Comparison of ENCODE assay signal across 8 mouse cellular contexts in the genomic region with DNA sequence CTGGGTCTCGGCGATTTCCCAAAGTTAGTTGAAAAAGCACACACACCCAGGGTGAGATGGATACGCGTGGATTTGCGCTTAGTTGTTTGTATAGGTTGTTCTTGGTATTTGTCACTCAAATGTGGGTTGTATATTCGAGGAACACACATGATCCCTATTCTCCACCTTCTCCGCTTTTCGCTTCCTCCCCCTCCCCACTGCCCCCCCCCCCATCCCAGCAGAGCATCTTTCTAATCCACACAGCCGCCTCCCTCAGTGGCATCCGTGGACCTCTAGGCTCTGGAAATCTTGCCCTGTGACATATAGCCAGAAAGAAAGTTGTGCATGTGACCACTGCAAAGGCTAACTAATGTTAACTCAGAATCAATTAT. TPM values are rescaled to one million over a fixed set of nuclear protein-coding genes. Genes with fewer than 3 reads are reported as not detected.
DNase-seq lines count a peak whose midpoint lies in the region; ATAC-seq and TF ChIP-seq lines count a peak whose summit lies in the region.

A gene (minus strand): TSS at position 101 of the 371 bp plus-strand sequence.

- no peaks in the 10 kb centered on the region for H3K9me3 ChIP-seq in lung, postnatal 0 days (ENCODE audit: low read length)
- no peaks in the 10 kb centered on the region for H3K9me3 ChIP-seq in limb, embryonic 14.5 days (ENCODE audit: control insufficient read depth, low read length)
- H3K9me3 ChIP-seq in stomach, embryonic 15.5 days: no peaks in the 10 kb centered on the region

- no peaks in the 10 kb centered on the region for H3K4me1 ChIP-seq in cerebellum, adult 2 months (ENCODE audit: control insufficient read depth, insufficient read depth, low read length)
- H3K4me1 ChIP-seq in lung, postnatal 0 days (ENCODE audit: insufficient read depth, low read depth, low read length): peaks cover 10% of the 10 kb centered on the region
- H3K4me1 ChIP-seq in limb, embryonic 14.5 days (ENCODE audit: control insufficient read depth, insufficient read depth, low read length): peaks cover 7% of the 10 kb centered on the region; the same call in 1 of the 2 replicates
- peaks cover 17% of the 10 kb centered on the region for H3K4me1 ChIP-seq in stomach, embryonic 15.5 days

- no peak for DNase-seq in cerebellum, adult 2 months
- no peak for DNase-seq in cerebellum, adult 8-10 months
- no peak for DNase-seq in lung, postnatal 0 days (ENCODE audit: low spot score)
- DNase-seq in lung, postnatal 4 days: no peak
- DNase-seq in limb, embryonic 14.5 days (ENCODE audit: low spot score): peak; percentile 2
- DNase-seq in layer of hippocampus, postnatal 10 days (ENCODE audit: low spot score in 2 of 2): no peak
- no peak for DNase-seq in embryo, embryonic 10 days (ENCODE audit: low spot score)

- no peaks in the 10 kb centered on the region for H3K36me3 ChIP-seq in lung, postnatal 0 days (ENCODE audit: insufficient read depth, low read length)
- no peaks in the 10 kb centered on the region for H3K36me3 ChIP-seq in limb, embryonic 14.5 days (ENCODE audit: control insufficient read depth, insufficient read depth, low read length)
- no peaks in the 10 kb centered on the region for H3K36me3 ChIP-seq in stomach, embryonic 15.5 days

- peak within 1 kb of the TSS; percentile 73 for H3K4me3 ChIP-seq in cerebellum, adult 2 months (replicated peaks; ENCODE audit: insufficient read depth, low read depth, low read length)
- H3K4me3 ChIP-seq in lung, postnatal 0 days (ENCODE audit: low read depth, low read length): peak within 1 kb of the TSS; percentile 43
- H3K4me3 ChIP-seq in limb, embryonic 14.5 days (replicated peaks; ENCODE audit: low read length): peak within 1 kb of the TSS; percentile 47
- peak within 1 kb of the TSS; percentile 45 for H3K4me3 ChIP-seq in stomach, embryonic 15.5 days (replicated peaks)

- peak within 1 kb of the TSS; percentile 82 for H3K4me2 ChIP-seq in lung, postnatal 0 days (replicated peaks; ENCODE audit: low read depth, low read length)
- peak within 1 kb of the TSS; percentile 97 for H3K4me2 ChIP-seq in limb, embryonic 14.5 days (replicated peaks; ENCODE audit: low read depth, low read length, severe bottlenecking)
- peak within 1 kb of the TSS; percentile 92 for H3K4me2 ChIP-seq in stomach, embryonic 15.5 days

- peak within 1 kb of the TSS; percentile 84 for H3K27ac ChIP-seq in cerebellum, adult 2 months (ENCODE audit: insufficient read depth, low read length)
- no peak within 1 kb of the TSS for H3K27ac ChIP-seq in lung, postnatal 0 days (ENCODE audit: low read length)
- H3K27ac ChIP-seq in limb, embryonic 14.5 days (replicated peaks; ENCODE audit: low read depth, low read length): no peak within 1 kb of the TSS
- H3K27ac ChIP-seq in stomach, embryonic 15.5 days: no peak within 1 kb of the TSS

- ATAC-seq in lung, postnatal 0 days: no peak
- ATAC-seq in limb, embryonic 14.5 days (ENCODE audit: low FRiP score, low read depth): no peak
- ATAC-seq in stomach, embryonic 15.5 days (ENCODE audit: insufficient read depth, low FRiP score, low read depth): no peak

- TF ChIP-seq CTCF in cerebellum, adult 2 months (IDR thresholded peaks at IDR 0.05; ENCODE audit: borderline replicate concordance, insufficient read depth, low read depth, low read length): no peak
- no peak for TF ChIP-seq CTCF in lung, postnatal 0 days (IDR thresholded peaks at IDR 0.05)

- no peaks in the 10 kb centered on the region for H3K27me3 ChIP-seq in cerebellum, adult 2 months (ENCODE audit: control insufficient read depth, insufficient read depth, low read length)
- H3K27me3 ChIP-seq in lung, postnatal 0 days (replicated peaks; ENCODE audit: insufficient read depth, low read length): peaks cover 25% of the 10 kb centered on the region
- H3K27me3 ChIP-seq in limb, embryonic 14.5 days (ENCODE audit: control insufficient read depth, insufficient read depth, low read length): peaks cover 46% of the 10 kb centered on the region
- H3K27me3 ChIP-seq in stomach, embryonic 15.5 days (replicated peaks): peaks cover 46% of the 10 kb centered on the region

- no peak for TF ChIP-seq EP300 in lung, postnatal 0 days (IDR thresholded peaks at IDR 0.05)

- 17% methylated on average over 10 of the region's 10 CpGs for WGBS in cerebellum, adult 2 months
- WGBS in lung, postnatal 0 days: 8% methylated on average over 8 of the region's 10 CpGs
- WGBS in limb, embryonic 14.5 days: 7% methylated on average over 10 of the region's 10 CpGs
- 19% methylated on average over 10 of the region's 10 CpGs for WGBS in stomach, embryonic 15.5 days

- TF ChIP-seq POLR2A in cerebellum, adult 2 months (IDR thresholded peaks at IDR 0.05; ENCODE audit: borderline replicate concordance, insufficient read depth, low read length): no peak
- TF ChIP-seq POLR2A in limb, embryonic 14.5 days (IDR thresholded peaks at IDR 0.05; ENCODE audit: borderline replicate concordance, extremely low read depth, insufficient read depth, insufficient read length): no peak

- no peak within 1 kb of the TSS for H3K9ac ChIP-seq in lung, postnatal 0 days (replicated peaks; ENCODE audit: low read depth)
- H3K9ac ChIP-seq in limb, embryonic 14.5 days (ENCODE audit: low read depth, low read length, severe bottlenecking): peak within 1 kb of the TSS; percentile 46
- peak within 1 kb of the TSS; percentile 1; the same call in 1 of the 2 replicates for H3K9ac ChIP-seq in stomach, embryonic 15.5 days

RNA-seq across cellular contexts. Expression of the gene that starts here (rescaled TPM):
- 3.4 and 3.6 TPM in 2 replicates for polyA plus RNA-seq in cerebellum, adult 2 months (2012; rRNA removed)
- 0.06 and 0.08 TPM in 2 replicates for polyA plus RNA-seq in lung, postnatal 0 days (2015; fragmentation: Nextera tagmentation; extraction: Ambion mirVana)
- polyA plus RNA-seq in limb, embryonic 14.5 days (2012; rRNA removed): 0.04 and 0.05 TPM in 2 replicates
- 0.08 TPM in 1 of 2 replicates, not detected in the other for polyA plus RNA-seq in limb, embryonic 14.5 days (2014; fragmentation: Nextera tagmentation; extraction: Ambion mirVana)
- 0.24 and 0.46 TPM in 2 replicates for polyA plus RNA-seq in stomach, embryonic 15.5 days (2015; fragmentation: Nextera tagmentation; extraction: Ambion mirVana)
- 1 to 10 TPM; 4.5 to 4.7 TPM for total RNA-seq in layer of hippocampus, postnatal 10 days (2021)

Comparison
In these comparisons a context has a peak if more than half of its experiments do, and no peak if none do; other contexts are left out.
1. Peak in DNase-seq, H3K4me3 ChIP-seq, H3K9ac ChIP-seq and H3K4me2 ChIP-seq in limb, embryonic 14.5 days; RNA of the gene not detected or under 1 TPM.